Mouse (Mus musculus): Measurements from ENCODE around the gene Paqr7.

Paqr7 gene

DNA sequence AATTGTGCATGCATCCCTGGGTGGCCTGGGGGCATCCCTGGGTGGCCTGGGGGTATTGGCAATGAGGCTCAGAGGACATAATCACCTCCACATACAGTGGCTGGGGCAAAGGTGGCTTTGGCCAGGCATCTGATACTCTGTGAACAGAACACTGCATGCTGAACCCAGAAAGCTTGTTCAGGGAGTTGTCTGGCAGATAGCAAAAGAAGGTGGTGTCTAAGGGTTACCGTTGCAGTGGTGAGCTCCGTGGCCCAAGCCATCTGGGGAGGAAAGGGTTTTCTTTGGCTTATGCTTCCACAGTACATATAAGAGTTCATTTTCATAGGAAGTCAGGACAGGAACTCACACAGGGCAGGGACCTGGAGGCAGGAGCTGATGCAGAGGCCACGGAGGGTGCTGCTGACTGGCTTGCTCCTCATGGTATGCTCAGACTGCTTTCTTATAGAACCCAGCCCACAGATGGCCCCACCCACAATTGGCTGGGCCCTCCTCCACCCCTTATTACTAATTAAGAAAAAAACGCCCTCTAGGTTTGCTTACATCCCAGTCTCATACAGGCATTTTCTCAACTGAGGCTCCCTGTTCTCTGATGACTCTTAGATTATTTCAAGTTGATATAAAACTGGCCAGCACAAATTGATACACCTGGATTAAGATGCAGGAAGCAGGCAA lies 7.3 kb downstream of the Paqr7 start:
- no peak for DNase-seq (ENCODE audit: low read depth)

DNA sequence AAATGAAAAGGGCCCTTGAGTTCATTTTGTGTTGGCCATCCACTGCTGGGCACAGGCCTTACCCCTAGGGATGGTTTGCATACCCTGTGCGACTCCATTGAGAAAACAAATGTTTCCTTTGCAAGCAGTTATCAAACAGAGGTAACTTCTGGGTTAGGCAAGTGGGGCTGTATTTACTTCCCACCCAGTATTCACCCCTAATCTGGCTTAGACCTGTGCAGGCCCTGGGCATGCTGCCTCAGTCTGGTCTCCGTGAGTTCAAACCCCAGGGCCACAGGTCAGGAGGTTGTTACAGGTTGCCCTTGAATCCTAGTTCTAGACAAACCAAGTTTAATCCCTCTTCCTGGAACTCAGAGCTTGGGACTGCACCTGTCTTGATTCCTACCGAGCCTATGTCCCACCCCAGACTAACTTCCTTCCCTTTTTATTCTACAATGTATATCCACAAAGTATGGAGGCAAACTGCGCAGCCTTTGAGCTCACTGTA lies 8.8 kb downstream of the Paqr7 start:
- DNase-seq (ENCODE audit: low read depth): no peak

DNA sequence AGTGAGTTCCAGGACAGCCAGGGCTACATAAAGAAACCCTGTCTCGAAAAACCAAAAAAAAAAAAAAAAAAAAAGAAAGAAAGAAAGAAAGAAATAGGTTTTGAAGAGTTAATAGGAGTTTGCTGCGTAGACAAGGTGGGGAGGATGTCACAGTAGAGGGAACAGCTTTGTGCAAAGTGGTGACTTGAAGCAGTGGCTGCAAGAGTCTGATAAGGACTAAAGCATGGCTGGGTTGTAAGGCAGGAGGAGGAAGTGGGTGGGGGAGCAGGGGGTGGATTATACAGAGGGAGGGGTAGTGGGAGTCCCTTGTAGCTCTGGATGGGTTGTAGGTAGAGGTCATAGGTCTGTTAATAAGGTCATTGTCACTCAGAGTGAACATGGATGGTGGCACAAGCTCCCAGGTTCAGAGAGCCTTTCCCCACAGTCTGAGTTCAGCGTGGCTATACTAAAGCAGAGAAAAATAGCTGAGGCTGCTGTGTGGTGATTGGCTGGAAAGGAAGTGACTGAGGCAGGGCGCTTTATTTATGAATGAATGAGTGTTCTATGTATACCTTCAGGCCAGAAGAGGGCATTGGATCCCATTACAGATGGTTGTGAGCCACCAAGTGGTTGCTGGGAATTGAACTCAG lies 9.6 kb downstream of the Paqr7 start:
- DNase-seq (ENCODE audit: low read depth): no peak

DNA sequence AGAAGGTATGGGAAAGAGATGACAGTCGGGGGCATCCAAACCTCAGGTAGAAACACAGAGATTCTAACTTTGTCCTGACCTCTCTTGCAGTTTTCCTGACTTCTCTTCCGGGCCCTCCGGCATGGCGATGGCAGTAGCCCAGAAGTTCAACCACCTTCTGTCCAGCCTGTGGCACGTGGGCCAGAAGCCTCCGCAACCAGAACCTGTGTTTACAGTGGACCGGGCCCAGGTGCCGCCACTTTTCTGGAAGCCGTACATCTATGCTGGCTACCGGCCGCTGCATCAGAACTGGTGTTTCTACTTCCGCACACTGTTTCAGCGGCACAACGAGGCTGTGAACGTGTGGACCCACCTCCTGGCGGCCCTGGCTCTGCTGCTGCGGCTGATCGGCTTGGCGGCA lies 10.2 kb downstream of the Paqr7 start:
- no peak for DNase-seq (ENCODE audit: low read depth)

DNA sequence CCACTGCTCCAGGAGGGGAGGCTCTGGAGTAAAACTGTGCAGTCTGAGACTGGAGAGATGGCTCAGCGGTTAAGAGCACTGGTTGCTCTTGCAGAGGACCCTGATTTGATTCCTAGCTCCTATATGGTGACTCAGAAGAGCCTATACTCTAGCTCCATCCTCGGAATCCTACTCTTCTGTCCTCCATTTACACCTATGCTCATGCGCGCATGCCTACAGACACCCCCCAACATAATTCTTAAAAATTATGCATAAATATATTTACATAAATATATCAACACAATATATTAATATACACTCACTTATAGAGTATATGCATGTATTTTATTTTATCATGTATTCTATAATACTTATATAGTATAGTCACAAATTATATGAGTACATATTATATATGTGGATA lies 13.9 kb downstream of the Paqr7 start:
- DNase-seq (ENCODE audit: low read depth): no peak

DNA sequence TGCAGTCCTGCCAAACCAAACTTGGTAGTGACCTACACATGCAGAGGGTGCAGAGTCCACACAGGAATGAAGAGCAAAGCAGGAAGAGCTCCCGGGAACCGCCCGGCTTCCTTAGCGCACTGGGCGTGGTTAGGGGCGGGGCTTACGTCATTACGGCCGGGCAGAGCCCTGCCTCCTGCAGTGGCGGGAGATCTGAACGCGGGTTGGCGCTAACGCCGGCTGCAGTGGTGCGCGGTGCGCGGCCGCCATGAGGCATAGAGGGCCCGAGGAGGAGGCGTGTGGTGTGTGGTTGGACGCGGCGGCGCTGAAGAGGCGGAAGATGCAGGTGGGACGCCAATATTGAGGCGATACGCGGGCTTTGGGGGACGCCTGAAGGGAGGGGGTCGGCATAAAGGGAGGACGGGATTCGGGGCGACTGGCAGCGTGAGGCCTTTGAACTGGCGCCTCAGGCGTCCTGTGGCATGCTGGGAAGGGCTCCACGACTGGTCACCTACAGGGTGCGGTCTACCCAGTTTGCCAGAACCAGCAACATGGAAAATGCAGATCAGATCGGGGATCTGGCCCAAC lies 14.4 kb downstream of the Paqr7 start, which contains the start of gene Aunip:
Gene Aunip (plus strand): TSS at position 155 of the 567 bp plus-strand sequence.
- DNase-seq (ENCODE audit: low read depth): peak; percentile 94

DNA sequence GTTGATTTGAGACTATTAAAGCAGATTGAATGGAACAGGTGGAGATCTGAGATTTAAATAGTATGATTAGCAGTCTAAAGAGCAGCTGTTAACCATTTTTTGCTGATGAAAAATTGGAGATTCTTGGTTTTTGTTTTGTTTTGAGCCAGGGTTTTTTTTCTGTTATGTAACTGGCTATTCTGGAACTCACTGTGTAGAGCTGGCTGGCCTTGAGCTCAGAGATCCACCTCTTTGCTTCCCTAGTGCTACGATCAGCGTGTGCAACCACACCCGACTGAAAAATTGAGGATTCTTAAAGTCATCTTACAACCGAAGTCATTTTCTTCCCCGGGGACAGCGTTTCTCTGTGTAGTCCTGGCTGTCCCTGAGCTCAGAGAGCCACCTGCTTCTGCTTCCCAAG lies 15.2 kb downstream of the Paqr7 start:
- DNase-seq (ENCODE audit: low read depth): peak; percentile 32

DNA sequence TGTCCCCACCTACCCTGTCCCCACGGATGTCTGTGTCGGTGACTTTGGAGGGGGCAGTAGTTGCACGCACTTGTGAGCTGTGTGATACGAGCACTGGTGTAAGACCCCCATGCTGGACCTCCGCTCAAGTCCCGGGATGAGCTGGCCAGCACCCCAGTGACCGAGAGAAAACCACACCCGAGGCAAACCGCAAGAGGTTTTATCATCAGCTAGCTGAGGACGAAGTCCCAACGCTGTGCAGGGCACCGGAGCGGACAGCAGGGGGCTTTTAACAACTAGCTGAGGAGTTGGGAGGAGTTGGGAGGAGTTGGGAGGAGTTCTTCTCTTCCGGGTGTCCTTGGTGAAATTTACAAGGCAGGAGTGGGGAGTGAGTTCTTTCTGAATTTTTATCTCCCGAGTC lies 16.3 kb downstream of the Paqr7 start:
- peak; percentile 75 for DNase-seq (ENCODE audit: low read depth)

DNA sequence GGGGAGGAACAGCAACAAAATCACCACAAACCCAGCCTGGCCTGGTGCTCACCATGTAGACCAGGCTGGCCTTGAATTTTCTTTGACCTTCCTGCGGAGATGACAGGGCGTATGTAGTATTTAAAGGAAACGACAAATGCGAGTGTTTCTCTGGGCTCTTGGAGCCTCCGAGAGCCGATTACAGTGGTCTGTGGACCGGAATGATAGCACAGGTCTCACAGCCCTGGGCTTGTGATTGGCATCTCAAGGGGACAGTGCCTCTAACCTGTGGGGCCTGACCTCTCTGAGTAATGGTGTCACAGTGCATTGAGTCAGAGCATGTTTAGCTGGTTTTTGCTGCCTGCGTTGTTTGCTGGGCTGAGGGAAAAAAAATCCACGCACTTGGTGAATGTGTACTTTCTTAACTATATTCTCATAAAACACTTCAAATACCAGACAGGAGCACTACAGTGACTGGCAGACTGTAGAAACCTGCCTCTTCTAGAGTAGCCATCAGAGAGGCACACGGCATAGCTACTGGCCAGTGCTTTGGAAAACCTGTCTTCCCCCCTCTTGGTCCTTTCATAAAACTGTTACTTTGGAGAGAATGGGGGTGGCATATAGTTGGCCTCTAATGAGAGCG lies 17.9 kb downstream of the Paqr7 start:
- no peak for DNase-seq (ENCODE audit: low read depth)

DNA sequence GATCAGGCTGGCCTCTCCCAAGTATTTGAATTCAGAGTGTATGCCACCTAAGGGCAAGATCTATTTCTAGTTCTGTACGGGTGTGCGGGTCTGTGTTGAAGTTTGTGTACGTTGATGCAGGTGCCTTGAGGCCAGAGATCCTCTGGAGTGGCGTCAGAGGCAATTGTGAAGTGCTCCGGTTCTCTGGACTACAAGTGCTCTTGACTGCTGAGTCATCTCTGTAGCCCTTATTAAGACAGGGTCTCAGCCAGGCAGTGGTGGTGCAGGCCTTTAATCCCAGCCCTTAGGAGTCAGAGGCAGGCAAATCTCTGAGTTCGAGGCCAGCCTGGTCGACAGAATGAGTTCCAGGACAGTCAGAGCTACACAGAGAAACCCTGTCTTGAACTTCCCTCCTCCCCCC lies 19.1 kb downstream of the Paqr7 start:
- no peak for DNase-seq (ENCODE audit: low read depth)

DNA sequence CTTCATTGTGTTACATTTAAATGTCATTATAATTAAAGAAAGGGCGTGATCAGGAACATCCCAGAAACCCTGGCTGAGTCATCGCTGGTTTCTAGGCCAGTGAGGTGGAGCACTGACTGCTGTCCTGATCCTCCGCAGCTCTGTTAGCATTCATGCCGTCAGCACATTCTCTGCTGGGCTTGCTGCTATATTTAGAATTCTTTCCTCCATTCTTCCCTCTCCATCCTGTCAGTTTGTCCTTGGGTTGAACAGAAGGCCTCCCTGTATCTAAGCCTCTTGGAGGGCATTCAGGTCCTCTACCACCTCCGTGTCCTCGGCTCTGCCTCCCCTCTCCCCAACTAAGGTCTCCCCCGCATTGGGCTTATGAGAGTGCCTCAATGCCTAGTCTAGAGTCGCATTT lies 20.5 kb downstream of the Paqr7 start:
- no peak for DNase-seq (ENCODE audit: low read depth)

DNA sequence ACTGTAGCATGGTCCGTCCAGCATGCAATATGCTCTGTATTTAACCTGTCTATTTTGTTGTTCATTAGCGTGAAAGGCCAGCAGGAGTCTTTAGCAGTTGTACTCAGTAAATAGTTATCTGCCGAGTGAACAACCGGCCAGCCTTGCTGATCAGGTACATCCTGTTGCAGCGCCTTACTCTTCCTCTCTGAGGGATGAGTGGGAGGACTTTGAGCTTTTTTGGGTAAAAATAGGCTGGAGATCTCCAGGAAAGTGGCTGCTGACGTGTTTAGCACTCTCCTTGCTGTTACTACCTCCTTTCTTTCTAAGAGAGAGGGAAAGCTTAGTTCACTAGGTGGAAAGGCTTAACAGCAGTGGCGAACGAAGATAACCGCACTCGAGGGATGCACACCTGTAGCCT lies 21.2 kb downstream of the Paqr7 start:
- DNase-seq (ENCODE audit: low read depth): no peak

DNA sequence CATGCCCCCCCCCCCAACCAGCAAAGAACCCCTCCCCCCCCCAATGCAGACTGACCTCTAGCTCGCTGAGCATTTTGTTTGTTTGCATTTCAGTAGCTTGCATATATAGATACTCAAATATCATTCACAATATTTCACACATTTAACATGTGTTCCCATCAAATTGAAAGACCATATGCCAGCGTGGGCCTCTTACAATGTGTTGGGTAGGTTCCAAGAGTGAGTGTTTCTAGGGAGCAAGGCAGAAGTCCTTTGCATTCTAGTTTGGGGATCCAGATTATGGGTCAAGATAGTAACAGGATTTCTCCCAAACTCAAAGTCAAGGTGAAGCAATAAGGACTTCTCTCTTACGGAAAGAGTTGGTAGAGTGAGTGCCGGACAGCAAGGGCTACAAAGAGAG lies 22.0 kb downstream of the Paqr7 start:
- no peak for DNase-seq (ENCODE audit: low read depth)

DNA sequence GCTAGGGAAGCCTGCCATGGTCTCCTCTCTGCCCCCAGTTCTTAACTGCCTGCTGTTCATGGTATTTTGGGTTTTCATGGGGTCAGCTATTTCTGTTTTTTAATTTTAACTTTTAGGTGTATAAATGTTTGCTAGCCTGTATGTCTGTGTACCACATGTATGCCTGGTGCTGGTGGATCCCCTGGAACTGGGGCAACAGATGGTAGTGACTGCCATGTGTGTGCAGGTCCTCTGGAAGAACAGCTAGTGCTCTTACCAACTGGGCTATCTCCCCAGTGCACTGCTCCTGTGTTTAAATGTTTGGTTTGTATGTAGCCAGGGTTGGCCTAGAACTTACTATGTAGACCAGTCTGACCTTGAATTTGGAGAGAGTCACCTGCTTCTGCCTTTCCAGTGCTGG lies 22.8 kb downstream of the Paqr7 start:
- no peak for DNase-seq (ENCODE audit: low read depth)

DNA sequence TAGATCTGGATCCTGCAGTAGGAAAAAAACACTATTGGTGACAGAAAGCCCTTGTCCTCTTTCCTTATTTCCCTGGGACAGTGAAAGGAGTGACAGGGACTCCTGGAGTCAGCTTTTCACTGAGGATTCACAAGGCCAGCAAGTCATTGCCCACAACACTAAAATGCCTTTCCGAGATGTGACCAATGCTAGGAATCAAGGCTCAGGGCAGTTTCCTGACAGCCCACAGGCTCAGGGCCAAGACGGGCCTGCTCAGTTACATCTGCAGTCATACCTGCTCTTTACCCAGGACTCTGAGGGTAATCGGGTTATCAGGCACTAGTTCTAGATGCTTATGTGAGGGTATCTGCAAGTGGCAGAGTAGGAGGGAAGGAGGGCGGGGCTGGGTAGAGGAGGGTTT lies 26.9 kb downstream of the Paqr7 start:
- DNase-seq (ENCODE audit: low read depth): no peak

DNA sequence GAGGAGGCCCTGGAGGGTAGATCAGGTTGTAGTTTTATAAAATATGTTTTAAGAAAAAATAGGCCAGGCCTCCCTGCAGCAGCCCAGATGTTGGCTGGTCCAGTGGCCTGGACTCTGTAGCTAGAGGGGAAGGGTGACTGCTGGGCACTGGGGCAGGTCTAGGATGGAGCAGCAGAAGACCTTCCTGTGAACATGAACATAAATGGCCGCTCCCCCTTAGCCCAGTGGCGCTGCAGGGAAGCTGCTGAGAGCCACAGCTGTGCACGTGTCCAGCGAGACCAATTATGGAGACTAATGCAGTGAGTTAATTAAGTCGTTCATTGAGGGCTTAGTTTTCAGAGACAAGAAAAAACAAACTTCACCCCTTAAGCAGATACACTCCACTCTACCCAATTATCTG lies 29.3 kb downstream of the Paqr7 start:
- no peak for DNase-seq (ENCODE audit: low read depth)

DNA sequence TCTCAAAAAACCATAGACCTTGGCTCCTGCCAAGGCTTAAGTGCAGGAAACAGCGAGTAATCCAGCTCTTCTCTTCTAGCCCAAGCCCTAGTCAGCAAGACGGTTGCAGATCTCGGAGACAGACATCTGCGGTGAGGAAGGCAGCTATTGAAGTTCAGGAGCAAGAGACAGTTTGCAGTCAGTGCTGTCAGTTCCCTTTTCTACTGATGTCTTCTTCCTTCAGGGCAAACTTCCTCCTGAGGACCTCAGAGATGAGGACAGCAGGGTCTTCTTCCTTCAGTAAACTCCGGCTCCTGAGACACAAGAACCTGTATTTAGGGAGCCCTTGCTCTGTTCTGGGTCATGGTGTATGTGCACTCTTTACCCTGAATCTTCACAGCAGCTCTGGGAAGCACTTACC lies 29.7 kb downstream of the Paqr7 start:
- DNase-seq (ENCODE audit: low read depth): no peak

DNA sequence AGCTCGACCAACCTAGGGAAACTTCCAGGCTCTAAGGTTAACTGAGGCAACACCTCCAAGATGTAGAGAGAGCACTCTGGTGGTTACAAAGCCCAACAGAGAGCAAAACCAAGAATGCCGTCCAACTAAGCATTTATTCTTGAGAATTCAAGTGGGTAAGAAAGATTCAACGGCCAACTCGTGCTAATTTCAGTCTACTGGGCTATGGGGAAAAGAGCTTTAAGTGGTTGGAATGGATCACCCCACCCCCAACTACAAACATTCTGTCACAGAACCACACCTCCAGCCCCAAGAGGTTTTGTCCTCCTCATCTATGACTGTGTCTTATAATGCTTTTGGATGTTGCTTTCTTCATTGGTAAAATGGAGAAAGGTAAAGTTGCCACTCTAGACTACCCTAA lies 36.4 kb downstream of the Paqr7 start:
- DNase-seq (ENCODE audit: low read depth): no peak

DNA sequence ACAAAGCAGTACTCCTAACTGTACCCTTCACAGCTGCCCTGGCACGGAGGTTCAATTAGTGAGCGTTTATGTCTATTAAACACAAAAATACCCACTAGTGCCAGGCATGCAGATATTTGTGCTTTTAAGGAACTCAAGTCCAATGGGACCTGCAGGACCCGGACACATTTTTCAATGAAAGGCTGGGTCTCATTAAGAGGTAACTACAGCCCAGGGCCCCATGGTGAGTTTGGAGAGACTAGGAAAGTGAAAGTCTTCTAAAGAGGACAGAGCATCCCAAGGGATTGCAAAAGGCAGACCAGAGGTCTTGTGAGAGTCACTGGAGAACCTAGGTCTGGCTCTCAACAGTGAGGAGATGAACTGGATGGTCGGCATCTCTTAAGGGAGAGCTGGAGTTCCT lies 36.9 kb downstream of the Paqr7 start:
- DNase-seq (ENCODE audit: low read depth): no peak

DNA sequence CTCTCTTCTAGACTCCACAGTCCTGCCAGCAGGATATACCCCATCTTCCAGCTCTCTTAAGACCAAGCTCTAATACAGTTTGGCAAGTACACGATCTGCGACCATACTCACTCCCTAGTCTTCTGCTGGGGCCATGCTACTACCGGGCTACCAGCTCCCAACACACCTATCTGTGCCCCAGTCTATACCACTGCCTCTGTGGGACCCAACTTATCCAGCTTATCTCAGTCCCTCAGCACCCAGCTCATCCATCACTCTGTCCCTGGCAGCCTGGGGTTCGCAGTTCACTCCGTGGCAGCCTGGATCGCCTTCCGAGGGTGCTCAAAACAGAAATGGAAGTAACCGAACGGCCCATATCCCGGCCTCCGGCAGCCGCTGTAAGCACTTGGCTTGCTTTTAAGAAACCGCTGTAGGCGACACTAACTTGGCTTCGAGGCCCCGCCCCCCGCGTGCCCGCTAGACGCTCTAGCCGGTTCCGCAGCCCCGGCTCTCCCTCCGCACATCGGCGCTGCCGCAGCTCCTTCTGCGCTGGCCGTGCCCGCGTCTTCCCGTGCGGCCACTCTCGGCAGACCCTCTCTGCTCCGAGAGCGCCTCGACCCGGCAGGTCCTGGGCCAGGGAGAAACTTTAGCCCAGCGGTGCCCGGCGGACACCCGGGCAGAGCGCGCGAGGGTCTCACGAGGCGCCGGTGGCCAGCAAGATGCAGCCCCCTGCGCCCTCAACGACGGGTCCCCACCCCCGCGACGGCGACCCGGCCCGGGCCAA lies 37.8 kb downstream of the Paqr7 start:
- peak; percentile 88 for DNase-seq (ENCODE audit: low read depth)

DNA sequence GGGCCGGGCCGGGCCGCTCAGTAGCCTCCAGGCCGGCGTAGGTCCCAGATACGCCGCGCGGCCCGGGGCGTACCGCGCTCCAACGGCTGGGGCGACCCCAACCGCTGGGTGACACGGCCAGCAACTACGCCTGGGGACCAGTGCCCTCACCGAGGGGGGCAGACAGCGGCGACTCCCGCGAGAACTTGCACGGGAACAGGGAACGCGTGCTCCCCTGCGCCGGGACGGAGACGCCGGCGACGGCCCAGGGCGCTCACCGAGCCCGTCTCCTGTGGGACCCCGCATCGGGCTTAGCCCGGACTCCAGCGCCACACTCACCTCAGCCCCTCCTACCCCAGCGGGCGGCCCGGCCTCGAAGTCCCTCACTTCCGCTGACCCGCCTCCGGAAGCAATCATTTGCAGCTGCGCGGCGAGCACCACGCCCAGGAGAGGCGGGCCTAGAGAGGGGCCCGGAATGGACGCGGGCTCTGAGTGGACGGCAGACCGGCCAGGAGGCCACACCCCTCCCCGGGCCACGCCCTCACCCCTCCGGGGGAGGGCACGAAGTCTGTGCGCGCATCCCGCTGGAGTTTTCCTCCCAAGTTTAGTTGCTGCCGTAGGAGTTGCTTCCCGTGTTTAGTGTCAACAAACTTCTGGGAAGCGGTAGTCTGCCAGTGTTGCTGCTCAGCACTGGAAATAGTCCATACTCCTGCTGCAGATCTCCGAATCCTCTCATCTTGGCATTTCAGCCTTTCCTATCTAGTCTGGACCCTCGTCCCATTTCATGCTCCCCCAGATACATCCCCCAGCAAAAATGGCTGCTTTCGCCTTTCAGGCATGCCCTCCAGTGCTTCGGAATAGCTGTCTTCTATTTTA lies 38.7 kb downstream of the Paqr7 start, which contains the start of gene Mtfr1l:
Gene Mtfr1l (minus strand): TSS at position 456 of the 855 bp plus-strand sequence.
- peak; percentile 97 for DNase-seq (ENCODE audit: low read depth)
